Mouse (Mus musculus): ENCODE measurements around the gene Coro1c.

The Coro1c gene

DNA sequence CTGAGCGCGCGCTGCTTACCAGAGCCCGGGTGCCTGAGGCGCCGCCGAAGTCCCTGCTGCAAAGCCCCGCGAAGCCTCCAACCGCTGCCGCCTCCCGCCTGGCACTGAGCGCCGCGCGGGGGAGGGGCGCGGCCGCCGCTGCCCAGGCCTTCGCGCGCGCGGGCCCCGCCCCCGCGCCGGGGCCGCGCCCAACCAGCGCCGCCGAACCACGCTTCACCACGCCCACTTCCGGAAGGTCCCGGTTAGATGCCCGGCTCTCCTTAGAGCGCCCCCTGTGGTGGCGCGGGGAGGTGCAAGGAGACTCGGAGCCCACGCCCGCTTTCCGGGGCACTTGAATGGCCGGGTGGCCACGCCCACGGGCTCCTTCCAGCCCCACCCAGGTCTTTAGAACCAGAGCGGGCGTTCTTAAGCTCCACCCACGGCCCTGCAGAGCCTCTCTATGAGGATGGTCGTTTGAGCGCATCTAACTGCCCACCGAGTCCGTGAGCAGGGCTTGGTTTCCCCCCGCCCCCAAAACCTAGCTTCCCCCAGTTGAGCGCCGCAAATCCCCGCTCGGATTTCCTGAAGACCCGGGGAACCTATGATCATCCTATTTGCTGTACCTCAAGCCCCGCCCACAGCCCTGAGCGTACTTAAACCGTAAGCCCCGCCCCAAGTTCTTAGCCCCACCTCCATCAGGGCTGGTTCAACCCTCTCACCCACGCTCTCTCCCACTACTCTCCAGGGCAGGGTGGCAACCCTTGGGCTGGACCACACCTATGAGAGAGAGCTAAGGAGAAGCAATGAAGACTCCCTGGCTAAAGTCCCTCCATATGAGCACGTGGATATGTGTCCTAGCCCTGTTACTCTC is at the start of gene Coro1c:
Gene Coro1c, minus strand, starts transcription at position 167 of the 850 bp plus-strand sequence.
- peak; percentile 90 for DNase-seq (ENCODE audit: low read depth, low spot score)

DNA sequence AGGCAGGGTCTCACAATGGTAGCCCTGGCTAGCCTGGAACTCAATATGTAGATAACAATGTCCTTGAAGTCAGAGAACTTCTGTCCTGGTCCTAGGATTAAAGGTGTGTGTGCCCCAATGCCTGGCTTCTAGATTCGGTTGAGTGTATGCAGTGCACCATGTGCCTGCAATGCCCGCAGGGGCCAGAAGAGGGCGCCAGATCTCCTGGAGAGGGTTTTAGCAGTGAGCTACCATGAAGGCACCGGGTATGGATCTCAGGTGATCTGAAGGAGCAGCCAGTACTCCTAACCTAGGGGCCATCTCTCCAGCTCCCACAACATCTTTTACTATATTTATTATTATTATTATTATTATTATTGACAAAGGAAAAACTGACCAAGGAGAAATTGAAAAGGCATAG is 48.0 kb upstream of the Coro1c start:
- peak; percentile 65 for DNase-seq (ENCODE audit: low read depth, low spot score)

DNA sequence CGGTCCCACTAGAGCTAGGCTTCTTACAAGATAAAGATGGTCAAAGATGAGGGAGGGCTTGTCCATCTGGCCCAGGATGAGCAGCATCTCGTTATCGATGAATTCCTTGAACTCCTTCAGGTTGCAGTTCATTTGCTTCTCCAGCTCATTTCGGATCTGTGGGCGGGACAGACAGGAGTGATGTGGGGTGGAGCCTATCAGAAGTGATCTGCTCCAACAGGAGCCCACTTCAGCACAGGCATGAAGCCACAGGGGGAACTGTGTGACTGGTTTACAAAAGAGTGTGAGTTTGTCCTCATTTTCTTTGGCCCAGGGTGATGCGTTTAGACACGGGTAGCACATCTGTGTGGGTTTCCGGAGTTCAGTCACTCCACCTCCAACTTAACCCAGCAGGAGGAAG is 47.1 kb upstream of the Coro1c start:
- DNase-seq (ENCODE audit: low read depth, low spot score), result no peak

DNA sequence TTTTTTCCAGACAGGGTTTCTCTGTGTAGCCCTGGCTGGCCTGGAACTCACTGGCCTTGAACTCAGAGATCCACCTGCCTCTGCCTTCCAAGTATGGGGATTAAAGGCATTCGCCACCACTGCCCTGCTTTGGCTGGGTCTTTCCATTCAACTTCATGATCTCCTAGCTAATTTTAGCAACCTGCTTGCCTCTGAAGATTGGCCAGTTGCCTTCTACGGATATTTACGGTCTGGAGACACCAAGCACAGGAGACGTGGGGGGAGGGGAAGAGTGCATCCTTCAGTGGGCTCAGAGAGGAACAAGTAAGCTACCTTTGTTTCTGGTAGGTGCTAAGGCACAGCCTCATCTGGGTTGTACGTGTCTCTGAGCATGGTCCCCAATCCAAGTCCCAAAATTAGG is 46.7 kb upstream of the Coro1c start:
- no peak for DNase-seq (ENCODE audit: low read depth, low spot score)

DNA sequence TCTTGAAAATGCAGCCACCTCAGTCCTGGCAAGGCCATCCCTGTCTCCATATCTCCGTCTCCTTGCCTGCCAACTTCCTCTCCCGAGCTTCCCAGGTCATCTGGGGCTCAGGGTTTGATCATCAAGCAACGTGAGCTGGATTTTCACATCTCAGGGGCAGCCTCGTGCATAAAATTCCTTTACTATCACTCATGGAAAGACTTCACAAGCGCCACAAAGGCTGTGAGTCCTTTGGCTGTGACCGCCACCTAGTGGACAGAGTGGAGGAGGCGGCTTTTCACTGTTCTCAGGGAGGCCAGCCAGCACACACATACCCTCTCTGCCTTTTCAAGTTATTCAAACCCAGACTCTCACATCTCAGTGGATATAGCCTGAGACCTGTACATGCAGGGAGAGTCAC is 45.9 kb upstream of the Coro1c start:
- no peak for DNase-seq (ENCODE audit: low read depth, low spot score)

DNA sequence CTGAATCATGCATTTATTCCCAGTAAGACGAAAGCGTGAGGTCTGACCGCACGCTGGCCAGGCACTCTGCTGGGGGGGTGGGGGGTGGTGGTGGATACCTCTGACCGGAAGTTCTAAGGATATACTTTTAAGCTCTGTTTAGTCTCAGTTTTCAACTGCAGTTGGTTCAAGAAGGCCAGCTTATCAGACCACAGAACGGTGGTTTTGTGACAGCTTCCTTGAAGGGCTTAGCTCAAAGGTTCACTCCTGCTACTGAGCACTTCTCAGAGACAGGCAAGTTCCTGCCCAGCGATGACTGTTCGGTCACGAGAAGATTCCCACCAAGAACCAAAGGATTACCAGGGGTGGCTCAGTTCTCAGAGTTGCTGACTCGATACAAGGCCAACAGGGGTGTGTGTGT is 44.0 kb upstream of the Coro1c start:
- no peak for DNase-seq (ENCODE audit: low read depth, low spot score)

DNA sequence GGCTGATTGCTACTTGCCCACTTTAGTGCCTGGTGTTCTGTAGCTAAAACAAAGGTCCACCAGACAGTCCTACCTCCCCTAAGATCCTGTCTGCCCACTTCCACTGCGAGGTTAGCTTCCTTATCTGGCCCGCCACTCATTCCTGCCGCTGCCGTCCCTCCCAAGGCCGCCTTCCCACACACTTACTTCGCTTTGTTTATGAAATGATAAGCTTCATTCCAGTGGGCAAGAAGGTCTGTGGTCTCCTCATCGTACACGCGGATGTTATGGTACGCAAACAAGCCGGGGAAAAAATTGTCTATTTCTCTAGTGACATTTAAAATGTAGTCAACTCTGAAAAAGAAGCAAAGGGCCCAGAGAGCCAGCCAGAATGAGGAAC is 43.1 kb upstream of the Coro1c start:
- no peak for DNase-seq (ENCODE audit: low read depth, low spot score)

DNA sequence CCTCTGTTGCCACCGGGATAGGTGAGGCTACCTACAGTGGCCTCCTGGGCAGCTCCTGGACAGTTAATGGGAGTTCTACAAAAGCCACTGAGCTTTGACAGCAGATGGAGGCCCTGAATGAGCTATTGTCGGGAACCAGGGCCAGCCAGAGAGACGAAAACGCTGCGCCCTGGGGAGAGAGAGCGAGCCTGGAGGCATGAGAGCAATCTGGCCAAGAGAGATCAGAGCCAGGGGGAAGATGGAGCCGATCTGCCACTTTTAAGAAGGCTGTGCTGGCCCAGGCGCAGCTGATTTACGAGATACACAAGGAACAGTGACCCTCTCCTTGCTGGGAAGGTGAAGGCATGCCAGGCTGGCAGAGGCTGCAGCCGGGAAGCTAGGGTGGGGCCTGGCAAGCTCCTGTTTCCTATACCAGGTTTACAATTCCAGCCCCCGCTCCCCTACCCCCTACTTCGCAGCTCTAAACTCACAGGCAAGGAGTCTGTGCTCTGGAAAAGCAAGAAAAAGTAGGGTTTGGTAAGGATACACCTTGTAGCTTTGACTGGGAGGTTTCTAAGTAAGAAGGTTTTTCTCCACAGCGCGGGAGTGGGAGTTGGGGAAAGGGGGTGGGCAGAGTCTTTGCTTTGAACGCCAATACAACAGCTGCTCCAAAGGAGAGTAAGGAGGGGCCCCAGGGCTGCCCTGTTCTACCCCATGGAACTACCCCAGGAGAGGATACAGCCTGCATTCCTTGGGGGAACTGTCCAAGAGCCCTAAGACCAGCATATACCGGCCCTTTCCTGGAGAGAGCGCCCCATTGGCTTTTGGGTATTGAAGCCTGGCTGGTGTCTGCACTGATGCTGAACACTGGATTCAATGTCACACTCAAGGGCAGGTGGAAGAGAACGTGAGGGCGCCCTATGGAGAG is 42.5 kb upstream of the Coro1c start:
- no peak for DNase-seq (ENCODE audit: low read depth, low spot score)

DNA sequence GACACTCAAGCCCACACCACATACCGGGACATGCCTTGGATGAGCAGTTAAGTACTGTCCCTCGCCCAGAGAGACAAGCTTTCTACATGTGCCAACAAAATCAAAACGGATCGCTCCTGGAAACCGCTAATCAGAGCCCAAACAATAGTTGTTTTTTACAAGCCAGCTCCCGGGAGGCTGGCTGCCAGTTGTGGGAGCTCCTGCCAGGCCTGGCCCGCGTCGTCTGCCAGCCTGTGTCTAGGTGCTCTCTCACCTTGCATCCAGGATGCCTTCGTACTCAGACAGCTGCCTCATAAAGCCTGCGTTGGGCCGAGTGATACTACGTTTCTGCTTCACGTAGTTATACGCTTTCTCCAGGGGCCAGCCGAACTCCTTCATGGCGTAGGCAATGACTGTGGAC is 41.6 kb upstream of the Coro1c start:
- no peak for DNase-seq (ENCODE audit: low read depth, low spot score)

DNA sequence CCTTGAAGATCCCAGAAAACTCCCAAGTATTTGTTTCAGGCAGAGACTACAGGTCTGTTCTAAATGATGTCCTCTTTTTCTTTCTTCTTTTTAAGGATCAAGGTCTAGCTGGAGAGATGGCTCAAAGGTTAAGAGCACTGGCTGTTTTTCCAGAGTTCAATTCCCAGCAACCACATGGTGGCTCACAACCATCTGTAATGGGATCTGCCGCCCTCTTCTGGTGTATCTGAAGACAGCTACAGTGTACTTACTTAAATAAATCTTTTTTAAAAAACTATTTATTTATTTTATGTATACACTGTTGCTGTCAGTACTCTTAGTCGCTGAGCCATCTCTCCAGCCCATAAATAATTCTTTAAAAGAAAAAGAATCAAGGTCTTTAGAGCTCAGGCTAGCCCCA is 38.7 kb upstream of the Coro1c start:
- no peak for DNase-seq (ENCODE audit: low read depth, low spot score)

DNA sequence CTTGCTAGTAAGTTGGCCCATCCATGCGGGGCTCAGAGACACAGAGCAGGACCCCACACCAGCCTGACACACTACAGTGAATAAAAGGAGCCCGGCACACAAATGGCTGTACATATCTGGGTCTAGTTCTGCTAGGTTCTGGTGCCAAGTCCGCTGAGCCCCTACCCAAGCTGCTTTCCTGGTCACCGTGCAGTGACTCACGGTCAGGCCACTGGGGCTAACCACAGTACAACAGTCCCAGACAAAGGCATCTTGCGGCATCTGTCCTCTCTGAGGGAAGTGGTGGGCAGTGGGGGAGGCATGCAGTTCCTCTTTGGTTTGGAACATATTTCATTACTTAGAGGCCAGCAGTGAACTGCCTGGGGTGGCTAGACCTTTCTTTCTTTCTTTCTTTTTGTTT is 36.6 kb upstream of the Coro1c start:
- no peak for DNase-seq (ENCODE audit: low read depth, low spot score)

DNA sequence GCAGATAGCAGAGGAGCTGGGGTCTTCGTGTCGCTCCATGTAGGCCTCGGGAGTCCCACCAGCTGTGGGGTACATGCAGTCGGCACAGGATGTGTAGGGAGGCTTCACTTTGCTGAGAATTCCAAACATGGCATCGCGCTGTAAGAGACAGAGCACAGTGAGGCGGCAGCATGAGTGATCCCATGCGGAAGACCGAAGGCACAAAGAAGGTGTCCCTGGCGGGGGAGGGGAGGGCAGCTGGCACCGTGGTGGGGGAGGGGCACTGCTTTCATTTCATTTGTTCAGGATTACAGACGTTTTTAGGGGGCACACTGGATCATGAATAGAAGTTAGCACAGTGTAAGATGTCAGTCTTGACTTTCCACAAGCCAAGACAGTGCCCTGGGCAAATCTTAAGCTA is 34.8 kb upstream of the Coro1c start:
- no peak for DNase-seq (ENCODE audit: low read depth, low spot score)

DNA sequence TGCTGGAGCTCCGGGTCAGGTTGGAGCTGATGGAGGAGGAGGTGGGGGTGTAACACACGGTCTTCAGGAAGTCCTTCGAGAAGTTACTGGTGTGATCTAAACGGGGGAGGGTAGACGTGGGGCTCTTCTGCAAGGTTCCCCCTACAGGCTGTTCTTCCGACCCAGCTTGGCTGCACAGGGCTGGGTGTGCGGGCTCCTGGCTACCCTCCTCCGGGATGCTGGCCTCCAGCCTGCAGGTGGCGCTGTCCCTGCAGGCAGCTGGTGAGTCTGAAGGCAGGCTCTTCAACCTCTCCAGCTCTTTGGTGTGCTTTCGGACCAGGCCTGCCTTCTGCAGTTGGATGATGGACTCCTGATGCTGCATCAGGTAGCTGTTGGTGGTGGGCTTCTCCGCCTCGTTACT is 34.0 kb upstream of the Coro1c start:
- DNase-seq (ENCODE audit: low read depth, low spot score), result peak; percentile 93

DNA sequence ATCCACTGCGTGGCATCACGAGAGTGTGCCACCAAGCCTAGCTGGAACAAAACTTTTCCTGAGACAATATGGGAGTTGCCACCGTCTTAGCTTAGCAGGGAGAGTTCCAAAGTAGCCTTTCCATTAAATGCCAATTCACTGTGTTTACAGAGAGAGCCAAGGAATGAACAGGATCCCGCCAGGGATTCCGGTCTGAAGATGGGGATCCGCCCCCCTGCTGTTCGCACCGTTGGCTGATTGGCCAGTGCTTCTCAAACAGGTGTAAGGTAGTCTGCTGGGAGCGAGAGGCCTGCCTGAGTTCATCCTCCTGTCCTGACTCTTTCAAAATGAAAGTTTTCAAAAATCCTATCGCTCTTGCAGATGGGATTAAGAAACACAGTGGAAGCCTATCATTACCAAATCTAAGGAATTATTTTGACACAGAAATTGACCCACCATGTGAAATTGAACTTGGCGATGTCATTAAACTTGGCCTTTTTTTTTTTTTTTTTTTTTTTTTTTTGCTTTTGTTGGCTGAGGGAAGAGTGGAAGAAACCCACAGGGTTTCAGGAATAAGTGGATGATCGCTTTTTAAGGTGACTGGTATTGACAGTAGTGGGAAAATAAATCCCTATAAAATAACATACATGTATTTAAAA is 30.8 kb upstream of the Coro1c start:
- peak; percentile 42 for DNase-seq (ENCODE audit: low read depth, low spot score)

DNA sequence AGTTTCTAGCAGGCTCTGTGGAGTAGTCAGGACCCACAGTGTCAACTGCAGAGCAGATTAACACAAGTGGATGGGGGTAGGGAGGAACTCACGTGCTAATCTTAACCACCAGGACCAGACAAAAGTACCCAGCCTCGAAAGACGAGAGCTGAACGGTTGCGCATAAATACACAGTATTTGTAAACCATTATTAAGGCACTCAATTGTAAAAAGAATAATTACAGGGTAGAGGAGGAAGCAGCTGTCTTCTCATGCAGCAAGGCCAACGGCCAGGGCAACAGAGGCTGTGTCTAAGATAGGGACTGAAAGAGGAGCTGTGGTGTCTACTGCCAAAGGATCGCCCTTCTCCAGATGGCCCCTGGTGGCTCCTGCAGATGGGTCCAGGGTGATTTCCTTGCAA is 29.1 kb upstream of the Coro1c start:
- no peak for DNase-seq (ENCODE audit: low read depth, low spot score)

DNA sequence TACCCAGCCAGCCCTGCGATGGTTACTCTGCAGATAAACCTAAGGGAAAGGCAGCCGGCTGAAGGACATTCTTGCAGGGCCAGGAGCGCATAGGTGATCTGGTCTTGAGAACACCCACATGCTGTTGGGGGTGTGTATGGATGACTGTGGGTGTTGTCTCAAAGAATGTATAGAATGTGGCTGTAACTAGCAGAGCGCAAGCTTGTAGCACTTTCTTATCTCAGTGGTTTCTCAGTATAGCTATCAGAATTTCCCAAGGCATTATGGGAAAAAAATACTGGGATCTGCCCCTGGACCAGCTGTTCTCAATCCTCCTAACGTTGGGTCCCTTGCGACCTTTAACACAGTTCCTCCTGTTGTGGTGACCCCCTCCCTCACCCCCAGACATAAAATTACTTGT is 25.3 kb upstream of the Coro1c start:
- no peak for DNase-seq (ENCODE audit: low read depth, low spot score)

DNA sequence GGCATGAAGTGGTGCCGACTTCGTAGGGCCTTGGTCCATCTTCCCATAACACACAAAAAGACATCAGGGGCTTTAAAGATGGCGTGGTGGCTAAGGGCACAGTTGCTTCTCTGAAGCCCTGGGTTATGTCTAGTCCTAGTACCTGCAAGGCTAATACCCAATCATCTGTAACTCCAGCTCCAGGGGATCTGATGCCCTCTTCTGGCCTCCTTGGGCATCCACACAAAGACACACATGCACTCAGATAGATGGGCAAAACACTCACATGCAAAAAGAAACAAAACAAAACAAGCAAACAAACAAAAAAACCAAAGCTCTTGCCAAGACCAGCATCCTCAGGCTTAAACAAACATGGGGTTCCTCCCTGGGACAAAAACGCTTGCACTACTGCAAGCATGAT is 24.9 kb upstream of the Coro1c start:
- DNase-seq (ENCODE audit: low read depth, low spot score), result no peak

DNA sequence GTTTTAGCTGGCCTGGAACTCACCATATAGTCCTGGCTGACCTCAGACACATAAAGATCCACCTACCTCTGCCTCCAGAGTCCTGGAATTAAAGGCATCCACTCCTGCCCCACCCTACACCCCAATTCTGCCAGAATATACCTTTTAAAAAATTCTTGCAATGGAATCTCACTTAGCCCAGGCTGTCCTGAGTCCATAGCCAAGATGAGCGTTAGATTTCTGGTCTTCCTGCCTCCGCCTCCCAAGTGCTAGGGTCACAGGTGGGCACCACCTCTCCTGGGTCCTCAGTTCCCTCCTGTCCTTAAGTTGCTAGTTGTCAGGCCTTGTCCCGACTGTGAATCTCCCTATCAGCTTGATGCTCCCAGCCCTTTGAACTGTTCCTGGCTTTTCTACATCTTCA is 23.8 kb upstream of the Coro1c start:
- no peak for DNase-seq (ENCODE audit: low read depth, low spot score)

DNA sequence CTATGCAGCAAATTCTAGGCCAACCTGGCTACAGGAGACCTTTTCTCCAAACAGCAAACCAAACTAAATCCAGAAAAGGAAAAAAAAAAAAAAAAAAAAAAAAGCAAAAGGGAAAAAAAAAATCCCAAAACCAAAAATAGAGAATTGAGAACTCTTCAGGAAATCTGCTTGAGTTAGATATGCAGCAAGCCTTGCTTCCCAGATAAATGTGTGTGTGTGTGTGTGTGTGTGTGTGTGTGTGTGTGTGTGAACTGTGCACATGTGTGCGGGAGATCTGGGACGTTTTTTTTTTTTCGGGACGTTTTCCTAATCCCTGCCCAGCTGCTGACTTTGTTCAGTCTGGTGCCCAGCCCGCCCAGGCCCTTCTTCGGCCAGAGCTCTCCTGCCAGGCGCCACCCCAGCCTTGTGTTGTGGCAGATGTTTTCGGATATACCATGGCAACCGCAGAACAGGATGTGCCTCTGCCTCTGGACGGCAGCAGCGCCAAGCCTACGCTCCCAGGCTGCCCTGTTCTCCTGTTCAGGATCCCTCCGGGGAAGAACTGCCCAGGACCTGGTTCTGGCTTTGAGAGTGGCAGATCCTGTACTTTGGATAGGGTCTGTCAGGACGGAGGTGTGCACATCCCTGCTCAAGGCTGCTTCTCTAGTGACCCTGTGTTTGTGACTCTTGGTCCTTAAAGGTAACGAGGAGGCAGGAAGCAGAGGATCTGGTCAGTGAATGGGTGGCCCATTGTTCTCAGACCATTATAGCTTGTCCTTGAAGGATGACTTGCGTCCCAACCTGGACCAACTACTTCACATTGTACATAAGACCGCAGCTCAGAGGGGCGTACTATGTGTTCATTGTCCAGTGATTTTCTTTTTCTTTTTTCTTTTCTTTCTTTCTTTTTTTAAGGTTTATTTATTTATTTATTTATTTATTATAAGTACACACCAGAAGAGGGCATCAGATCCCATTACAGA is 22.4 kb upstream of the Coro1c start:
- no peak for DNase-seq (ENCODE audit: low read depth, low spot score)

DNA sequence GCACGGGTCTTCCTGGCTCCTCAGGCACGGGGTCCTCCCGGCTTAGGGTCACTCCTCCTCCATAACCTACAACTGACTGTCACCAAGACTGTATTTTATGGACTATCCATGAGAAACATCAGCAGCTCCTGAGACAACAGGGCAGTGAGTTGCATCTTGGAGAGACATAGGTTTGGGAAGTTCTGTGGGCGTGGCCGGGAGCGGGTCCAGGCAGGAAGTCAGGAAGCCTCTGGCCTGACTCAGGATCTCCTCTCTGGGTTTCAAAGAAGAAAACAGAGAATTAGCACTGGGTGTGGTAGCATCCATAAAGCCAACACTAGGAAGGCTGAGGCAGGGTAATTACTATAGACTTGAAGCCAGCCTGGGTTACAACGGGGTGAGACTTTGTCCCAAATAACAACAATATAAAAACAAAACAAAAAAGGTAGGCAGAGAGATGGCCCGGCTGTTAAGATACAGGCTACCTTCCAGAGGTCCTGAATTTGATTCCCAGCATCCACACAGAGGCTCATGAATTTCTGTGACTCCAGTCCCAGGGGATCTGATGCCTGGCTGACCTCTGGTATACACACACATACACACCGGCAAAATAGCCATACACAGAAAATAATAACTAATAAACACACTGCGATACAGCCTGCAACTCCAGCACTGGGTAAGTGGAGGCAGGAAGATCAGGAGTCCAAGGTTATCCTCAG is 21.5 kb upstream of the Coro1c start:
- no peak for DNase-seq (ENCODE audit: low read depth, low spot score)

DNA sequence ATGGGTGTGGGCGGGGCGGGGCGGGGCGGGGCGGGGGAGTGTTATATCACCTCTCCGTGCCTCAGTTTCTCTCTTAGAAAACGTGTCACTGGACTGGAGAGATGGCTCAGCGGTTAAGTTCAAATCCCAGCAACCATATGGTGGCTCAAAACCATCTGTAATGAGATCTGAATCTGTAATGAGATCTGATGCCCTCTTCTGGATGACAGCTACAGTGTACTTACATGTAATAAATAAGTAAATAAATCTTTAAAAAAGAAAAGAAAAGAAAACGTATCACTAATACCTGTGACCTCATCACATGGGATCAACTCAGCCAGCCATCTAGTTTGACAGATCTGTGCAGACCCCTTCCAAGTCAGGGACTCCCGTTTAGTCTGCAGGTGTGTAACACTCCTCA is 21.0 kb upstream of the Coro1c start:
- DNase-seq (ENCODE audit: low read depth, low spot score), result no peak
